In genomic region chr1:94028741-94029140, GRCm38 (mm10) we compare ENCODE assay signal across 32 mouse cellular contexts. TPM values are rescaled to one million over a fixed set of nuclear protein-coding genes. Genes with fewer than 3 reads are reported as not detected.
"Had no signal": no experiment of that assay in that cellular context is flagged by ENCODE, and none has a peak within 500 bp of the region (broad histone marks: within the 10 kb centered on the region; RNA-seq: fewer than 3 reads in every experiment).

No protein-coding gene starts in this region.

- DNase-seq: kidney, adult 2 months; kidney, postnatal 25 days; layer of hippocampus, adult 9-11 months; liver; lung, adult 18-20 months; lung, postnatal 14 days; lung, postnatal 4 days; midbrain, embryonic 14.5 days; right cerebral cortex, adult 18-20 months; right cerebral cortex, postnatal 14 days; right cerebral cortex, postnatal 4 days; spleen, adult 18-20 months; thymus, postnatal 25 days had no signal

- H3K4me1 ChIP-seq: limb, embryonic 10.5 days; limb, embryonic 13.5 days; liver, embryonic 12.5 days; liver, embryonic 15.5 days; stomach, embryonic 15.5 days had no signal

- H3K4me3 ChIP-seq: layer of hippocampus, adult 2 months; limb, embryonic 10.5 days; limb, embryonic 13.5 days; liver, embryonic 12.5 days; liver, embryonic 15.5 days; stomach, embryonic 15.5 days had no signal

RNA-seq across cellular contexts. Expression of gene Neu4, which starts 8.5 kb away (rescaled TPM):
- total RNA-seq: megakaryocyte progenitor cell, adult 5-6 weeks; megakaryocyte-erythroid progenitor cell, adult 5-6 weeks had no signal
- polyA plus RNA-seq: kidney, adult 2 months; kidney, embryonic 14.5 days; kidney, postnatal 0 days; large intestine, adult 2 months; limb, embryonic 10.5 days; limb, embryonic 13.5 days; liver, embryonic 12.5 days; liver, embryonic 15.5 days; lung, embryonic 16.5 days; midbrain, embryonic 11.5 days; midbrain, embryonic 14.5 days; neural tube, embryonic 11.5 days; neural tube, embryonic 14.5 days; stomach, embryonic 15.5 days; thymus, postnatal 0 days; urinary bladder, adult 2 months had no signal

RNA-seq across cellular contexts. Expression of gene Pdcd1, which starts 23.6 kb away (rescaled TPM):
- total RNA-seq: megakaryocyte progenitor cell, adult 5-6 weeks; midbrain, postnatal 0 days had no signal
- polyA plus RNA-seq: kidney, embryonic 14.5 days; kidney, postnatal 0 days; limb, embryonic 10.5 days; liver, embryonic 12.5 days; midbrain, postnatal 0 days; neural tube, embryonic 11.5 days; neural tube, embryonic 14.5 days had no signal

RNA-seq across cellular contexts. Expression of gene Gal3st2c, which starts 38.4 kb away (rescaled TPM):
- total RNA-seq: left cerebral cortex, postnatal 25 days; megakaryocyte progenitor cell, adult 5-6 weeks; megakaryocyte-erythroid progenitor cell, adult 5-6 weeks; midbrain, postnatal 0 days had no signal
- polyA plus RNA-seq: kidney, adult 2 months; kidney, embryonic 14.5 days; kidney, postnatal 0 days; limb, embryonic 10.5 days; limb, embryonic 13.5 days; liver, embryonic 12.5 days; liver, embryonic 15.5 days; lung, embryonic 16.5 days; midbrain, embryonic 11.5 days; midbrain, embryonic 14.5 days; midbrain, postnatal 0 days; neural tube, embryonic 11.5 days; neural tube, embryonic 14.5 days; stomach, embryonic 15.5 days; urinary bladder, adult 2 months had no signal
